Mouse (Mus musculus): Measurements from ENCODE around the gene Frat1. TPM values are rescaled to one million over a fixed set of nuclear protein-coding genes. Genes with fewer than 3 reads are reported as not detected.

The Frat1 gene
- total RNA-seq, 2 experiments from 2014 or later = 22.0 to 27.1 TPM

- Histone ChIP-seq H3K4me3 (peak overlapping the region; percentile 66), H3K27ac (peak overlapping the region; percentile 71)
- no peak for DNase-seq (ENCODE audit: low spot score in 2 of 2)
- no peak for TF ChIP-seq CTCF (conservative IDR thresholded peaks at IDR 0.05)
Observed at GRCm38 (mm10) chr19:41800986-41801741, 28.6 kb upstream of the Frat1 start.

- H3K4me3 ChIP-seq = peak within 1 kb of the TSS; percentile 66
- no peak for TF ChIP-seq CTCF (conservative IDR thresholded peaks at IDR 0.05)
- peak within 1 kb of the TSS; percentile 71 for H3K27ac ChIP-seq
Observed at GRCm38 (mm10) chr19:41801742-41802369, 27.9 kb upstream of the Frat1 start, which contains the start of gene Arhgap19. Gene Arhgap19, minus strand, starts transcription at chr19:41802047.

GRCm38 (mm10) chr19:41803322-41803721 is 26.4 kb upstream of the Frat1 start:
- peak; percentile 65 for TF ChIP-seq CTCF (conservative IDR thresholded peaks at IDR 0.05)
- H3K27ac ChIP-seq = no peak overlapping the region
- no peak for DNase-seq (ENCODE audit: low spot score in 2 of 2)
- H3K4me3 ChIP-seq = no peak overlapping the region

More at GRCm38 (mm10) chr19:41801742-41802369, 27.9 kb upstream of the Frat1 start, which contains the start of gene Arhgap19:
- DNase-seq (ENCODE audit: low spot score in 2 of 2) = peak; percentile 80 to 94

GRCm38 (mm10) chr19:41805831-41806230 is 23.9 kb upstream of the Frat1 start:
- no peak overlapping the region for H3K27ac ChIP-seq
- no peak for DNase-seq (ENCODE audit: low spot score in 2 of 2)
- peak; percentile 47 for TF ChIP-seq CTCF (conservative IDR thresholded peaks at IDR 0.05)
- no peak overlapping the region for H3K4me3 ChIP-seq

- TF ChIP-seq CTCF (conservative IDR thresholded peaks at IDR 0.05) = no peak
- no peak overlapping the region for H3K4me3 ChIP-seq
- DNase-seq (ENCODE audit: low spot score in 2 of 2) = no peak
- H3K27ac ChIP-seq = no peak overlapping the region
Observed at GRCm38 (mm10) chr19:41807497-41807896, 22.3 kb upstream of the Frat1 start.

GRCm38 (mm10) chr19:41808104-41808634 is 21.6 kb upstream of the Frat1 start:
- Histone ChIP-seq H3K4me3 (no peak overlapping the region), H3K27ac (no peak overlapping the region)
- TF ChIP-seq CTCF (conservative IDR thresholded peaks at IDR 0.05) = no peak
- DNase-seq (ENCODE audit: low spot score in 2 of 2) = no peak

GRCm38 (mm10) chr19:41810074-41810473 is 19.7 kb upstream of the Frat1 start:
- no peak for DNase-seq (ENCODE audit: low spot score in 2 of 2)
- H3K27ac ChIP-seq = no peak overlapping the region
- no peak overlapping the region for H3K4me3 ChIP-seq
- TF ChIP-seq CTCF (conservative IDR thresholded peaks at IDR 0.05) = no peak

GRCm38 (mm10) chr19:41812525-41812924 is 17.2 kb upstream of the Frat1 start:
- no peak for DNase-seq (ENCODE audit: low spot score in 2 of 2)
- TF ChIP-seq CTCF (conservative IDR thresholded peaks at IDR 0.05) = no peak
- Histone ChIP-seq H3K27ac (no peak overlapping the region), H3K4me3 (no peak overlapping the region)

GRCm38 (mm10) chr19:41813374-41813773 is 16.4 kb upstream of the Frat1 start:
- TF ChIP-seq CTCF (conservative IDR thresholded peaks at IDR 0.05) = no peak
- no peak for DNase-seq (ENCODE audit: low spot score in 2 of 2)
- no peak overlapping the region for H3K4me3 ChIP-seq
- H3K27ac ChIP-seq = no peak overlapping the region

GRCm38 (mm10) chr19:41816410-41816809 is 13.4 kb upstream of the Frat1 start:
- Histone ChIP-seq H3K27ac (no peak overlapping the region), H3K4me3 (no peak overlapping the region)
- DNase-seq (ENCODE audit: low spot score in 2 of 2) = no peak
- TF ChIP-seq CTCF (conservative IDR thresholded peaks at IDR 0.05) = no peak

- TF ChIP-seq CTCF (conservative IDR thresholded peaks at IDR 0.05) = no peak
- no peak overlapping the region for H3K27ac ChIP-seq
- H3K4me3 ChIP-seq = no peak overlapping the region
Observed at GRCm38 (mm10) chr19:41816915-41817314, 12.9 kb upstream of the Frat1 start.

GRCm38 (mm10) chr19:41817325-41817724 is 12.4 kb upstream of the Frat1 start:
- H3K27ac ChIP-seq = no peak overlapping the region
- no peak overlapping the region for H3K4me3 ChIP-seq
- TF ChIP-seq CTCF (conservative IDR thresholded peaks at IDR 0.05) = no peak
- no peak for DNase-seq (ENCODE audit: low spot score in 2 of 2)

More at GRCm38 (mm10) chr19:41816915-41817314, 12.9 kb upstream of the Frat1 start:
- no peak for DNase-seq (ENCODE audit: low spot score in 2 of 2)

GRCm38 (mm10) chr19:41818749-41819148 is 11.0 kb upstream of the Frat1 start:
- no peak for DNase-seq (ENCODE audit: low spot score in 2 of 2)
- H3K4me3 ChIP-seq = no peak overlapping the region
- TF ChIP-seq CTCF (conservative IDR thresholded peaks at IDR 0.05) = no peak
- no peak overlapping the region for H3K27ac ChIP-seq
